Mouse (Mus musculus) spleen, adult 2 months (tissue): ENCODE measurements around the gene Ppm1n.

Source experiments
- CTCF ChIP-seq: fragments of 200-500 bp; IDR thresholded peaks from 2 replicates; pipeline ENCODE4 v1.5.1; 2011; ENCODE audit warnings: mild to moderate bottlenecking, inconsistent platforms; ENCODE audit not compliant: insufficient read depth, insufficient read length, insufficient replicate concordance; ENCODE audit errors: extremely low read depth
- POLR2A ChIP-seq: fragments of 200-500 bp; IDR thresholded peaks from 2 replicates; pipeline ENCODE4 v1.6.1; 2011; ENCODE audit warnings: low read depth, low read length, inconsistent platforms

- TF ChIP-seq CTCF (no peak), POLR2A (no peak)
Measured at GRCm38 (mm10) chr7:19229404-19229803, 50.5 kb downstream of the Ppm1n start.
